Mouse (Mus musculus) brain, embryonic 14.5 days (tissue): ENCODE measurements at regions not wholly inside any gene's neighbourhood (a gene's known extent, or its start where the extent isn't known, plus 50 kb on each side); places are given as distances from the start of the nearest gene placed in this dataset.

Experiments used
- CTCF ChIP-seq: fragments of 200-500 bp; IDR thresholded peaks from 2 replicates; pipeline ENCODE4 v1.5.1; 2012; ENCODE audit warnings: inconsistent platforms, mild to moderate bottlenecking, moderate library complexity, borderline replicate concordance; ENCODE audit not compliant: insufficient read depth, insufficient read length; ENCODE audit errors: extremely low read depth
- POLR2A ChIP-seq: fragments of 200-500 bp; IDR thresholded peaks from 2 replicates; pipeline ENCODE4 v1.6.1; 2012; ENCODE audit warnings: mild to moderate bottlenecking, inconsistent platforms, borderline replicate concordance; ENCODE audit not compliant: poor library complexity, insufficient read depth, insufficient read length, severe bottlenecking; ENCODE audit errors: extremely low read depth

GRCm38 (mm10) chr16:30842831-30843230, 238.4 kb downstream of the Xxylt1 start:
- TF ChIP-seq POLR2A (no peak), CTCF (no peak)
